Mouse (Mus musculus) thymus, postnatal 10 days (tissue): ENCODE data around the gene Resp18.
"Not testable (repeated sequence)": the region's sequence is repeated elsewhere in the genome, so short reads cannot be mapped to it uniquely, and the experiment has no call there.

Experiments
- DNase-seq, 2 experiments: peaks; one replicate each; pipeline ENCODE4 v3.0.0; 2021; ENCODE audit warnings: low spot score in 2 of 2

Gene Resp18

DNA sequence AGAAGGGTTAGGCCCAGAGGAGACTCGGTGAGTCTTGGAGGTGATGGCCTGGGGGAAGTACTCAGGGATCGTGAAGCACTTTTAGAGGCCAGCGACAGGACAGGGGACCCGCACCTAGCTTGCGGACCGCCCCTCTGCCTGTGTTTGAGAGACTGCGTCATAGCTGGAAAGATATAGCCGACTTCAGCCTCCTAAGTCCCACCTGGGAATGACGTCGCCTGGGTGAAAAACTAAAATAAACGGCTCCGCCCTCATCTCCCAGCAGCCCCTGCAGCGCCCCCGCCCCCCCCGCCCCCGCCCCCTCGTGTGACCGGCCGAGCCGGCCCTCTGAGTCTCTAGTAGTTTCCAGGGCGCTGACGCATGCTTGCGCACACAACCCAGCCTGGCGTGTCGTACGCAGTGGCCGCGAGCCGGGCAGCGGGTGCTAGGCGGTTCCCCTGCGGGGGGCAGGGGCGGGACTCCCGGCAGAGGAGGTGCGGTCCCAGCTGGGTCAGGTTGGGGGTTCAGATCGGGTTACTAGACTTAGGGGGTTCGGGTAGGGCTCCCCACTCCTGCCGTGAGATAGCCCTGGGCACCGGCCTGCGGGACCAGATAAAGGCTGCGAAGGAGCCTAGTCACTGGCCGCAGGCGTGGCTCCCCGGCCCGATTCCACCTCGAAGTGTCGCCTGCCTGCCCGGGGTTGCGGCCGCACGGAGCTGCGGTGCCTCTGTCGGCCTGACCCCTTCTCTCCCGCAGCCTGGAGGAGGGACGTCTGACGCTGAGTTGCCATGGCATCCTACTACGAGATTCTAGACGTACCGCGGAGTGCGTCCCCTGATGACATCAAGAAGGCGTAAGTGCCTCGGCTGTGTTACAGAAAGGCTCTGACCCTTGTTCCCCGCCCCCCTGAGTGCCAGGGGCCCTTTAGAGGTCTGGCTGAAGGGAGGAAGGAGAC, 41.8 kb downstream of the Resp18 start, which contains the start of gene Dnajb2:
Dnajb2 (plus strand) TSS at position 290 of the 934 bp plus-strand sequence.
- DNase-seq, result peak; percentile 40 to 57

DNA sequence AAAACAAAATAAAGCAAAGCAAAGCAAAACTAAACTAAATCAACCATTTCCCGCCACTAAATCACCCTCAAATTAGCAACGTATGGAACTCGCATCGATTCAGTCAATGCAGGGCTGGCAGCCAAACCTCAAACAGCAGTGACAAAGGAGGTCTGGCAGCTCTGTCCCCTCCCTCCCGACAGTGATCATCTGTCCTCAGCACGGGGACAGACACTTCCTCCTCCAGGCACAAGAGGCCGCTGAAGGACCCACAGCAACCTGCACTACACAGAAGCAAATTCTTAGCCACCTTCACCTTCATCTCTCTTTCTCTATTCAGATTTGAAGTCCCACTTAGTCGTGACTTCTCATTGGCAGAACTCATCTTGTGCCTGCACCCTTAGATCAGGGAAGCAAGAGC, 43.6 kb downstream of the Resp18 start:
- peak; percentile 56 to 62 for DNase-seq

DNA sequence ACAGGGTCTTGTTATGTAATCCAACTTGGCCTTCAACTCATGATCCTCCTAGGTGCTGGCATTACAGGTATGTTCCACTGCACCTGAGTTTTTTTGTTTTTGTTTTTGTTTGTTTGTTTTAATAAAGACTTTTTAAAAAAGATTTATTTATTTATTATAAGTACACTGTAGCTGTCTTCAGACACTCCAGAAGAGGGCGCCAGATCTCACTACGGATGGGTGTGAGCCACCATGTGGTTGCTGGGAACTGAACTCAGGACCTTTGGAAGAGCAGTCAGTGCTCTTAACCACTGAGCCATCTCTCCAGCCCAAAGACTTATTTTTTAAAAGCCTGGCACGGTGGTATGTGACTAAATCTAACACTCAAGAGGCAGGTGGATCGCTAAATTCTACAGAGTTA, 45.7 kb downstream of the Resp18 start:
- DNase-seq, result not testable (repeated sequence)

DNA sequence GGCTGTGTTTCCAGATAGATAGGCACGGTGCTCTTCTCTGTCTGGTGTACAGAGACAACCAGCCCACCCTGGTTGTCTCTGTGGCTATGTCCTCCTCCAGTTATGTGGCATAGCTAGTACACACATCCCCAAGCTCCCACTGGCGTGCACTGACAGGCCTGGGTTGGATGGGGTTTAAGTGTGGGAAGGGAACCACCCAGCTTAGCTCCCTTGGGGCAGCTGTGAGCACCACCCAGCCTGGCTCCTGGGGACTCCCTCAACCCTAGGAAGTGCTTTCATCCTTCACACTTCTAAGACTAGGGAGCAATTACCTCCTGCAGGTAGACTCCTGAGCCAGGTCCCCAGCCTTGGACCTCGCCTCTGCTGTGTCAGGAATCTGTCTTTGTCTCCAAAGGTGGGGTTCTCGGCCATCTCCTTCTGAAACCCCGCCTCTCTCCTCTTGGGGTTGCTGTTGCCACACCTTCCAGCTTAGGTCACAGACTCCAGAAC, 46.5 kb downstream of the Resp18 start, which contains the start of gene A630095N17Rik:
A630095N17Rik (minus strand) TSS at position 439 of the 489 bp plus-strand sequence.
- no peak for DNase-seq

DNA sequence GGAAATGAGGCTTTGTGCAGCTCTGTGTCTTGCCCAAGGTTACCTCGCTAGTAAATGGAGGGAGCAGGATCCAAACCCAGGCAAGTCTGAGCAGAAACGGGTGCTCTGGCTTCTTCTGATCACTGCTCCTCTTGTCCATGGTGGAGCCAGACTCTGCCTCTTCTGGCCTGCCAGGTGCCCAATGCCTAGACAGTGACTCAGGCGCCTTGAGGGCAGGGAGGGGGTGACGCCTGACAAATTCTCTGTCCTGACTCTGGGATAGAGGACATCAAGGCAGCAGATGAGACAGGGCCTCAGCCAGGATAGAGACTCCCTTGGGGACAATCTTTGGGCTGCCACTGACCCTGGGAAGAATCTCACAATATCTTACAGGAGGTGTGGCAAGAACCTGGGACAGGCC, 47.0 kb downstream of the Resp18 start:
- DNase-seq, result no peak

DNA sequence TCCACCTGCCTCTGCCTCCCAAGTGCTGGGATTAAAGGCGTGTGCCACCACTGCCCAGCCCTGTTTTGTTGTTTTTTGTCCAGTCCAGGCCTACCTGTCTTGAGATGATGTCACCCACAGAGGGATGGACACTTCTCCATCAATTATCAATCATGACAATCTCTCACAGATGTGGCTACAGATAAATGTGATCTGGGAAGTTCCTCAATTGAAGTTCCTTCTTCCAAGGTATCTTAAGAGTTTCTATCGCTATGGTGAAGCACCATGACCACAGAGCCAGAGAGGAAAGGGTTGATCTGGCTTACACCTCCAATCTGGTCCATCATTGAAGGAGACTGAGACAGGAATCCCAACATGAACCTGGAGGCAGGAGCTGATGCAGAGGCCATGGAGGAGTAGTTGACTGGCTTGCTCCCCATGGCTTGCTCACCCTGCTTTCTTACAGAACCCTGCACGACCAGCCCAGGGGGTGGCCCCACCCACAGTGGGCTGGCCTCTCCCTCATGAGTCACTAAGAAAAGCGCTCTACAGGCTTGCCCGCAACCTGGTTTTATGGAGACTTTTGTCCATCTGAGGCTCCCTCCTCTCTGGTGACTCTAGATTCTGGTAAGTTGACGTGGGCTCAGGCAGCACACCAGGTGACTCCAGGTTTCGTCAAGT, 47.8 kb downstream of the Resp18 start:
- DNase-seq, result no peak

DNA sequence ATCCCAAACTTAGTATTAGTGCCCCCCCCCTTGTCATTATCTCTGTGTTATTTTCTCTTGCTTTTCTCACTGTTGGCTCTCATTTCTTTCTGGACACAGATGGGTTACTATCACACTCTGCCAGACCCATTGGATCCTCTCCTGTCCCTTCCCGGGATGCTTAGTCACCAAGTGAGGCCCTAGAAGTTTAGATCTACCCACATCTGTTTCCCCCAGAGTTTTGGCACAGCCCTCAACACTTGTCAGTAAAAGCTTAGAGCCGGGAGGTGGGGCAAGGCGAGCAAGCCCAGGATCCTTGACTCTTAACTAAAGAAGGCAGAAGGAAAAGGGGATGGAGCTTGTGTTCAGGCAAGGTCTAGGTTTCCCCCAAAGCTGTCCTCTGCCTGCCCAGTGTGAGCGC, 49.1 kb downstream of the Resp18 start:
- DNase-seq, result no peak

DNA sequence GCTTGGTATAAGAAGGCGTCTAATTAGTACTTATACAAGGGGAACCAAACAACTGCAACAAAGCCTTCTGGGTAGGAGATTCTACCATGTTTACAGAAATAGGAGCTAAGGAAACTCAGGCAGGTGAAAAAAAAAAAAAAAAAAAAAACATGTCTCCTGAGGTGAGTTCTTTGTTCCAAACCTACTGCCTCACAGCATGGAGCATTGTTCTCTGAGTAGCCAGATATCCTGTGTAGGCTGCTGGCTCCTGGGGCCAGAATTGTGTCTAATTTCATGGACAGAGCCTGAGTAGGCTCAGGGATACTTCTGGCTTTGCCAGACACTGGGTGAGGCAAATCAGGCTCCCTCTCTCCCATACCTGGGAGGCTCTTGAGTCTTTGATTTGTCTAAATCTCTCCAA, 50.6 kb downstream of the Resp18 start:
- DNase-seq, result no peak

DNA sequence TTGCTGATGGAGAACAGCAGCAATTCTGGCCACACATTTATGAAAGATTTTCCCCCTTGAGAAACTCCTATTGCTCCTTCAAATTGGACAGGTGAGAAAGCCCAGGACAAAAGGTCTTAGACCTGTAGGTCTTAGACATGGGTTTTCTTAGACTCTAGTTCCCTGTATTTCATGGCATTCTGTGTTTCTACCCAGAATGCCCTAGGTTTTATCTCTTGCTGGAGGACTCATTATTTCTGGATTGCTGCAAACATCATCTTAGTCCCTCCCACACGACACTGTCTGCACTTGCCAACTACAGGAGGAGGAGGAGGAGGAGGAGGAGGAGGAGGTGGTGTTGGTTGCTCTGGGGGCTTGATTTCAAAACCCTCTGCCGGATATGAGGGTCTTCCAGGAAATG, 52.1 kb downstream of the Resp18 start:
- no peak for DNase-seq

DNA sequence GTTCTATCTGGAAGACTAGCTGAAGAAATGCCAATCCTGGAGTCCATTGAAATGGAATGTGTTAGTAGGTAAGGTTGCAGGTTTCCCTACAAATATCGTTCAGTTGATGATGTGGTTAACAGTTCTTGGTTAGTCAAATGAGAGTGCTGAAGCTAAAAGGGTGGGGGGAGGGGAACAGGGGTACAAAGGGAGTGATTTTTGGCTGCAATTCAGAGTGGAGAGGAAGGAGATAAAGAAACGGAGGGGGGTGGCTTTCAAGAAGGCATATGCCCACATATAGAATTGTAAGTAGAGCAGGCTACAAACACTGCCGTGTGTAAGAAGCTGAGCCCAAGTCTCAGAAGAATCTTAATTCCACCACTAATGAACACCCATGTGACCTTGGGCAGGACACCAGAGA, 52.7 kb downstream of the Resp18 start:
- DNase-seq, result no peak

DNA sequence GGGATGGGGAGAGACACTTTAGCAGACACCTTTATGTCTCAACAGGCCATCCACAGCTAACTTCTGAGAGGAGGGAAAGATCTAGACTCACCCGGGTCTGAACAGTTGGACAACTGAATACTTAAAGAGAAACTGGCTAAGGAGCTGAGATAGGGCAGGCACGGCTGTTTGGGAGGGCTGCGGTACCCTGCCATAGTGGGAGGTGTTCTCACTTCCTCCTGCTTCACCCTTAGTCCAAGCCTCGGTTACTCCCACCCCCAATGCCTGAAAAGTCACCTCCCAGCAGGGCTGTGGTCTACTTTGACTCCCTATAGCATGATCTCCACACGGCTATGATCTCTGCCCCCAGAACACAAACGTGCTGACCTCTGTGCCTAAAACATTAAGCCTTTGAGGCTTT, 54.7 kb downstream of the Resp18 start:
- DNase-seq, result no peak

DNA sequence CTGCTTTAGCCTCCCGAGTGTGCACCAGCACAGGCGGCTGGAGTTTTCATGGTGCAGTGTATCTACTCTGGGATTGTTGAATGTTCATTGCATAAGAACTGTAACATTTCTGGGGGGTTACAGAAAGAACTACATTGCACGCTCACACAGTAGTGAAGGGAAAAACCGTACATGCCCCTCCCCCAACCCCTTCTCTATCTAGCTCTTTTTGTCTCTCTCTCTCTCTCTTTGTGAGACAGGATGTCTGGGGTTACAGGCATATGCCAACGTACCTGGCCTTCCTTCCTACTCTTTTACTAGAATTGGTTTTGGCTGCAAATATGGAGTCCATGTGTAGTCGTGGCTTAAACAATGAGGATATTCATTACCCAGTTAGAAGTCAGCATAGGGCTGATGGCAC, 55.3 kb downstream of the Resp18 start:
- peak; percentile 47 to 61 for DNase-seq
